In the genomic region with DNA sequence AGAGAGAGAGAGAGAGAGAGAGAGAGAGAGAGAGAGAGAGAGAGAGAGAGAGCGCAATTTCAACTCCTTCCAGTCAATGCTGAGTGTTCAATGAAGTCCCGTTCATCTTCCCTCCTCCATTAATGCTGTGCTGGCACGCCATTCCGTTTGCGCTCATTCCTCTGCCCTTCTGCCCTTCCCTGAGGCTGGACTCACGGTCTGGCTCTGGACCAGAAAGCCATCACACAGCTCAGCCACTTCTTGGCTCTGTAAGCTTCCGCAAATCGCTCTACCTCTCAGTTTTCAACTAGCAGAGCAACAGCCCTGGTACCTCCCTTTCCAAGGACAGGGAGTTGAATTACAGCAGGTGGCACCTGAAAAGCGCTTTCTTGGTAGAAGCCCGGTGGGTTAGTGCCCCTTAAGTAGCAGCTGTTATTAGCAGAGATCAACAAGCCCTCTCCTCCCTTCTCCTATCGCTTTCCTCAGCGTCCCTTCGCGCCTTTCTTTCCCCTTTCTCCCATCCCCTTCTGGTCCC, we compare ENCODE assay signal across 9 mouse cellular contexts. TPM values are rescaled to one million over a fixed set of nuclear protein-coding genes. Genes with fewer than 3 reads are reported as not detected.
DNase-seq lines count a peak whose midpoint lies in the region; ATAC-seq and TF ChIP-seq lines count a peak whose summit lies in the region.
"Had no signal": no experiment of that assay in that cellular context is flagged by ENCODE, and none has a peak within 500 bp of the region (broad histone marks: within the 10 kb centered on the region; RNA-seq: fewer than 3 reads in every experiment).

No protein-coding gene starts in this region.

- H3K4me2 ChIP-seq in kidney, embryonic 14.5 days (replicated peaks; ENCODE audit: low read depth, low read length): peak overlapping the region; percentile 59
- peak overlapping the region; percentile 25; the same call in 1 of the 2 replicates for H3K4me2 ChIP-seq in lung, postnatal 0 days (replicated peaks; ENCODE audit: low read depth, low read length)

- peaks cover 45% of the 10 kb centered on the region for H3K27me3 ChIP-seq in heart, embryonic 10.5 days (ENCODE audit: insufficient read depth, poor library complexity, severe bottlenecking)
- H3K27me3 ChIP-seq in kidney, embryonic 14.5 days (ENCODE audit: control insufficient read depth, insufficient read depth, low read length): peaks cover 10% of the 10 kb centered on the region
- no peaks in the 10 kb centered on the region for H3K27me3 ChIP-seq in lung, postnatal 0 days (replicated peaks; ENCODE audit: insufficient read depth, low read length)

- 4% methylated on average over 14 of the region's 14 CpGs for WGBS in heart, embryonic 10.5 days
- WGBS in kidney, embryonic 14.5 days: 0% methylated on average over 14 of the region's 14 CpGs
- WGBS in lung, postnatal 0 days: 2% methylated on average over 14 of the region's 14 CpGs

- peaks cover 12% of the 10 kb centered on the region for H3K4me1 ChIP-seq in heart, embryonic 10.5 days
- 0 out of 2 replicates have a peak, but pooled peaks cover 7% of the 10 kb centered on the region for H3K4me1 ChIP-seq in kidney, embryonic 14.5 days (ENCODE audit: control insufficient read depth, insufficient read depth, low read length)
- peaks cover 6% of the 10 kb centered on the region; the same call in 1 of the 2 replicates for H3K4me1 ChIP-seq in lung, postnatal 0 days (ENCODE audit: insufficient read depth, low read depth, low read length)

- DNase-seq in heart, adult 18-20 months: peak; percentile 19 to 34
- no peak for DNase-seq in heart, adult 8-10 months (ENCODE audit: low spot score)
- no peak for DNase-seq in heart, embryonic 10.5 days (ENCODE audit: low spot score)
- DNase-seq in lung, postnatal 0 days (ENCODE audit: low spot score): peak; percentile 48
- DNase-seq in spleen, postnatal 4 days (ENCODE audit: low spot score in 2 of 2): no peak

- H3K9ac ChIP-seq in kidney, embryonic 14.5 days (ENCODE audit: low read depth, low read length): peak overlapping the region; percentile 44
- H3K9ac ChIP-seq in lung, postnatal 0 days (replicated peaks; ENCODE audit: low read depth): no peak overlapping the region

- TF ChIP-seq CTCF in lung, postnatal 0 days (IDR thresholded peaks at IDR 0.05): no peak

- no peaks in the 10 kb centered on the region for H3K9me3 ChIP-seq in heart, embryonic 10.5 days
- no peaks in the 10 kb centered on the region for H3K9me3 ChIP-seq in kidney, embryonic 14.5 days (ENCODE audit: control insufficient read depth, low read length)
- H3K9me3 ChIP-seq in lung, postnatal 0 days (ENCODE audit: low read length): no peaks in the 10 kb centered on the region

- no peak overlapping the region for H3K27ac ChIP-seq in heart, embryonic 10.5 days
- no peak overlapping the region for H3K27ac ChIP-seq in kidney, embryonic 14.5 days (ENCODE audit: low read depth, low read length)
- H3K27ac ChIP-seq in lung, postnatal 0 days (ENCODE audit: low read length): no peak overlapping the region

- peak overlapping the region; percentile 50 for H3K4me3 ChIP-seq in heart, embryonic 10.5 days
- peak overlapping the region; percentile 42 for H3K4me3 ChIP-seq in kidney, embryonic 14.5 days (ENCODE audit: low read length)
- peak overlapping the region; percentile 10; the same call in 1 of the 2 replicates for H3K4me3 ChIP-seq in lung, postnatal 0 days (ENCODE audit: low read depth, low read length)

- peak; percentile 7; the same call in 1 of the 2 replicates for ATAC-seq in kidney, embryonic 14.5 days (ENCODE audit: low FRiP score, low TSS enrichment)
- no peak for ATAC-seq in lung, postnatal 0 days
- no peak for ATAC-seq in megakaryocyte-erythroid progenitor cell, adult 5-6 weeks (replicated peaks; ENCODE audit: low FRiP score, low TSS enrichment, poor library complexity, severe bottlenecking)
- no peak for ATAC-seq in megakaryocyte progenitor cell, adult 5-6 weeks (replicated peaks; ENCODE audit: poor library complexity)

- no peak for TF ChIP-seq EP300 in lung, postnatal 0 days (IDR thresholded peaks at IDR 0.05)

- H3K36me3 ChIP-seq in heart, embryonic 10.5 days: no peaks in the 10 kb centered on the region
- no peaks in the 10 kb centered on the region for H3K36me3 ChIP-seq in kidney, embryonic 14.5 days (ENCODE audit: control insufficient read depth, insufficient read depth, low read length)
- no peaks in the 10 kb centered on the region for H3K36me3 ChIP-seq in lung, postnatal 0 days (ENCODE audit: insufficient read depth, low read length)

RNA-seq across cellular contexts. Expression of a gene that starts 0.6 kb away (rescaled TPM):
- 1 to 10 TPM in 1 of 2 experiments, under 1 TPM in 1; 0.35 to 1.1 TPM for total RNA-seq in heart, adult 18-20 months (2021)
- total RNA-seq in heart, adult 8-10 months (2022): under 1 TPM; 0.19 to 0.81 (median 0.44) TPM
- polyA plus RNA-seq in heart, embryonic 10.5 days (2016; fragmentation: Nextera tagmentation; extraction: Ambion mirVana): 2.3 and 5.5 TPM in 2 replicates
- 88.9 and 94.2 TPM in 2 replicates for polyA plus RNA-seq in kidney, embryonic 14.5 days (2014; fragmentation: Nextera tagmentation; extraction: Ambion mirVana)
- polyA plus RNA-seq in lung, postnatal 0 days (2015; fragmentation: Nextera tagmentation; extraction: Ambion mirVana): 2.1 and 2.4 TPM in 2 replicates
- not detected in 2 replicates for total RNA-seq in megakaryocyte-erythroid progenitor cell, adult 5-6 weeks (2014; fragmentation: Nextera tagmentation)
- not detected in 2 replicates for total RNA-seq in megakaryocyte-erythroid progenitor cell, adult 5-6 weeks (2017)
- not detected in 2 replicates for total RNA-seq in megakaryocyte progenitor cell, adult 5-6 weeks (2015)
- total RNA-seq in megakaryocyte progenitor cell, adult 5-6 weeks (2017): not detected in 2 replicates
- total RNA-seq: MEL had no signal

RNA-seq across cellular contexts. Expression of a gene that starts 2.5 kb away (rescaled TPM):
- not detected for total RNA-seq in heart, adult 18-20 months (2021)
- total RNA-seq in heart, adult 8-10 months (2022): not detected
- 0.15 TPM in 1 of 2 replicates, not detected in the other for polyA plus RNA-seq in heart, embryonic 10.5 days (2016; fragmentation: Nextera tagmentation; extraction: Ambion mirVana)
- not detected in 2 replicates for polyA plus RNA-seq in kidney, embryonic 14.5 days (2014; fragmentation: Nextera tagmentation; extraction: Ambion mirVana)
- polyA plus RNA-seq in lung, postnatal 0 days (2015; fragmentation: Nextera tagmentation; extraction: Ambion mirVana): 0.23 and 0.35 TPM in 2 replicates
- total RNA-seq in megakaryocyte-erythroid progenitor cell, adult 5-6 weeks (2014; fragmentation: Nextera tagmentation): not detected in 2 replicates
- not detected in 2 replicates for total RNA-seq in megakaryocyte-erythroid progenitor cell, adult 5-6 weeks (2017)
- not detected in 2 replicates for total RNA-seq in megakaryocyte progenitor cell, adult 5-6 weeks (2015)
- not detected in 2 replicates for total RNA-seq in megakaryocyte progenitor cell, adult 5-6 weeks (2017)
- total RNA-seq: MEL had no signal

RNA-seq across cellular contexts. Expression of a gene that starts 27.6 kb away (rescaled TPM):
- total RNA-seq in heart, adult 18-20 months (2021): under 1 TPM; 0.18 to 0.22 TPM
- total RNA-seq in heart, adult 8-10 months (2022): under 1 TPM; 0.05 to 0.13 (median 0.09) TPM
- polyA plus RNA-seq in heart, embryonic 10.5 days (2016; fragmentation: Nextera tagmentation; extraction: Ambion mirVana): 0.06 TPM in 1 of 2 replicates, not detected in the other
- 1.2 and 1.5 TPM in 2 replicates for polyA plus RNA-seq in kidney, embryonic 14.5 days (2014; fragmentation: Nextera tagmentation; extraction: Ambion mirVana)
- not detected in 2 replicates for polyA plus RNA-seq in lung, postnatal 0 days (2015; fragmentation: Nextera tagmentation; extraction: Ambion mirVana)
- not detected in 2 replicates for total RNA-seq in megakaryocyte-erythroid progenitor cell, adult 5-6 weeks (2014; fragmentation: Nextera tagmentation)
- total RNA-seq in megakaryocyte-erythroid progenitor cell, adult 5-6 weeks (2017): not detected in 2 replicates
- total RNA-seq in megakaryocyte progenitor cell, adult 5-6 weeks (2015): not detected in 2 replicates
- total RNA-seq in megakaryocyte progenitor cell, adult 5-6 weeks (2017): not detected in 2 replicates
- total RNA-seq: MEL had no signal

RNA-seq across cellular contexts. Expression of a gene that starts 56.2 kb away (rescaled TPM):
- under 1 TPM; 0.65 to 0.75 TPM for total RNA-seq in heart, adult 18-20 months (2021)
- total RNA-seq in heart, adult 8-10 months (2022): 1 to 10 TPM in 1 of 4 experiments, under 1 TPM in 3; 0.78 to 1.6 (median 0.83) TPM
- polyA plus RNA-seq in heart, embryonic 10.5 days (2016; fragmentation: Nextera tagmentation; extraction: Ambion mirVana): not detected in 2 replicates
- polyA plus RNA-seq in kidney, embryonic 14.5 days (2014; fragmentation: Nextera tagmentation; extraction: Ambion mirVana): not detected in 2 replicates
- not detected in 2 replicates for polyA plus RNA-seq in lung, postnatal 0 days (2015; fragmentation: Nextera tagmentation; extraction: Ambion mirVana)
- not detected in 2 replicates for total RNA-seq in megakaryocyte-erythroid progenitor cell, adult 5-6 weeks (2014; fragmentation: Nextera tagmentation)
- not detected in 2 replicates for total RNA-seq in megakaryocyte-erythroid progenitor cell, adult 5-6 weeks (2017)
- not detected in 2 replicates for total RNA-seq in megakaryocyte progenitor cell, adult 5-6 weeks (2015)
- total RNA-seq in megakaryocyte progenitor cell, adult 5-6 weeks (2017): not detected in 2 replicates
- total RNA-seq: MEL had no signal

Comparison
In these comparisons a context has a peak if more than half of its experiments do, and no peak if none do; other contexts are left out.
1. DNase-seq: peak in heart, adult 18-20 months (2 of 2) and lung, postnatal 0 days (single experiment); none in heart, adult 8-10 months (single experiment), heart, embryonic 10.5 days (single experiment) and spleen, postnatal 4 days (0 of 2).
2. Peak in every context shown above with its lines, with median percentiles within 50 percentile points of each other: H3K4me3 ChIP-seq.